Mouse (Mus musculus): ENCODE data around the gene Gm20870.
"Not testable (repeated sequence)": the region's sequence is repeated elsewhere in the genome, so short reads cannot be mapped to it uniquely, and the experiment has no call there.

Gene Gm20870

GRCm38 (mm10) chrY:71691743-71692142 is at the start of gene Gm20870:
Gene Gm20870, plus strand, starts transcription at chrY:71692043.
- not testable (repeated sequence) for DNase-seq
